In the genomic region with DNA sequence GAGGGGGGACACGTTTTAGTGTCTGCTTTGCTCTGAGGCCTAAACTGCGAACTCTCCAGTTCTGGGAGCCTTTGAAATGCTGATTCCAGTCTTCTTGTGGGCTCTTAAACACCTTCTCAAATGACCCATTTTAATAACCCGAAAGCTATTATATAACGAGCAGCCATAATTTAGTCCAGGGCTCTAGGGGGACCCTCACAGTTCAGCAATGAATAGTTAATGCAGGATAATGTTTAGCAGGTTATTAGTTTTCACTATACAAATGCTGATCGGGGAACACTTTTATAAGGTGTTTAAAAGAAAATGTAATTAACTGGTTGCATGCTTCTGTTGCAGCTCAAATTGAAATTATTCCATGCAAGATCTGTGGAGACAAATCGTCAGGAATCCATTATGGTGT, we compare ENCODE assay signal across 25 mouse cellular contexts. TPM values are rescaled to one million over a fixed set of nuclear protein-coding genes. Genes with fewer than 3 reads are reported as not detected.
A peak's percentile ranks its signal among the peaks of the same experiment; 100 is the strongest.
DNase-seq lines count a peak whose midpoint lies in the region; ATAC-seq lines count a peak whose summit lies in the region.
"Had no signal": no experiment of that assay in that cellular context is flagged by ENCODE, and none has a peak within 500 bp of the region (broad histone marks: within the 10 kb centered on the region; RNA-seq: fewer than 3 reads in every experiment).

No protein-coding gene starts in this region.

- intact Hi-C loops in heart, postnatal 10 days (cut with DNase I) = no loop called here

- no peaks in the 10 kb centered on the region for H3K36me3 ChIP-seq in hindbrain, embryonic 13.5 days
- no peaks in the 10 kb centered on the region for H3K36me3 ChIP-seq in hindbrain, embryonic 12.5 days
- no peaks in the 10 kb centered on the region for H3K36me3 ChIP-seq in neural tube, embryonic 13.5 days
- H3K36me3 ChIP-seq in limb, embryonic 12.5 days = no peaks in the 10 kb centered on the region
- H3K36me3 ChIP-seq: G1E; heart, embryonic 10.5 days; kidney, embryonic 15.5 days; liver, embryonic 12.5 days; stomach, embryonic 15.5 days had no signal

- no peak overlapping the region for H3K4me2 ChIP-seq in hindbrain, embryonic 13.5 days
- no peak overlapping the region for H3K4me2 ChIP-seq in hindbrain, embryonic 12.5 days (replicated peaks)
- no peak overlapping the region for H3K4me2 ChIP-seq in neural tube, embryonic 13.5 days
- H3K4me2 ChIP-seq in limb, embryonic 12.5 days = no peak overlapping the region
- H3K4me2 ChIP-seq: forebrain, embryonic 13.5 days; kidney, embryonic 15.5 days; liver, embryonic 12.5 days; stomach, embryonic 15.5 days had no signal

- ATAC-seq in hindbrain, embryonic 13.5 days (ENCODE audit: low FRiP score) = peak; percentile 83
- ATAC-seq in hindbrain, embryonic 12.5 days (ENCODE audit: low FRiP score) = no peak
- ATAC-seq in neural tube, embryonic 13.5 days (ENCODE audit: low read depth) = peak; percentile 86
- ATAC-seq in limb, embryonic 12.5 days (ENCODE audit: insufficient number of reproducible peaks, insufficient read depth, low FRiP score, low TSS enrichment, low read depth) = peak; percentile 89
- ATAC-seq: forebrain, embryonic 13.5 days; intestine, postnatal 0 days; liver, embryonic 12.5 days; Patski had no signal

- H3K4me3 ChIP-seq in hindbrain, embryonic 13.5 days = no peak overlapping the region
- H3K4me3 ChIP-seq in hindbrain, embryonic 12.5 days = no peak overlapping the region
- no peak overlapping the region for H3K4me3 ChIP-seq in neural tube, embryonic 13.5 days
- H3K4me3 ChIP-seq in limb, embryonic 12.5 days (replicated peaks) = no peak overlapping the region
- H3K4me3 ChIP-seq: forebrain, embryonic 13.5 days; heart, embryonic 10.5 days; kidney, embryonic 15.5 days; liver, embryonic 12.5 days; stomach, embryonic 15.5 days had no signal

- no peak overlapping the region for H3K27ac ChIP-seq in hindbrain, embryonic 13.5 days
- H3K27ac ChIP-seq in hindbrain, embryonic 12.5 days = no peak overlapping the region
- H3K27ac ChIP-seq in neural tube, embryonic 13.5 days (replicated peaks) = no peak overlapping the region
- no peak overlapping the region for H3K27ac ChIP-seq in limb, embryonic 12.5 days
- H3K27ac ChIP-seq: forebrain, embryonic 13.5 days; heart, embryonic 10.5 days; kidney, embryonic 15.5 days; liver, embryonic 12.5 days; stomach, embryonic 15.5 days had no signal

- 55% methylated on average over 6 of the region's 6 CpGs for WGBS in hindbrain, embryonic 13.5 days
- 60% methylated on average over 6 of the region's 6 CpGs for WGBS in hindbrain, embryonic 12.5 days
- WGBS in neural tube, embryonic 13.5 days = 31% methylated on average over 6 of the region's 6 CpGs
- 12% methylated on average over 6 of the region's 6 CpGs for WGBS in limb, embryonic 12.5 days

- no peak overlapping the region for H3K9ac ChIP-seq in hindbrain, embryonic 13.5 days
- no peak overlapping the region for H3K9ac ChIP-seq in hindbrain, embryonic 12.5 days
- no peak overlapping the region for H3K9ac ChIP-seq in neural tube, embryonic 13.5 days
- no peak overlapping the region for H3K9ac ChIP-seq in limb, embryonic 12.5 days (replicated peaks)
- H3K9ac ChIP-seq: forebrain, embryonic 13.5 days; kidney, embryonic 15.5 days; liver, embryonic 12.5 days; stomach, embryonic 15.5 days had no signal

- H3K4me1 ChIP-seq in hindbrain, embryonic 13.5 days (replicated peaks) = peaks cover 19% of the 10 kb centered on the region
- no peaks in the 10 kb centered on the region for H3K4me1 ChIP-seq in hindbrain, embryonic 12.5 days
- H3K4me1 ChIP-seq in neural tube, embryonic 13.5 days (replicated peaks) = peaks cover 13% of the 10 kb centered on the region
- peaks cover 18% of the 10 kb centered on the region for H3K4me1 ChIP-seq in limb, embryonic 12.5 days (replicated peaks)
- H3K4me1 ChIP-seq: forebrain, embryonic 13.5 days; kidney, embryonic 15.5 days; stomach, embryonic 15.5 days had no signal

- no peaks in the 10 kb centered on the region for H3K9me3 ChIP-seq in hindbrain, embryonic 13.5 days
- H3K9me3 ChIP-seq in hindbrain, embryonic 12.5 days (replicated peaks) = no peaks in the 10 kb centered on the region
- H3K9me3 ChIP-seq in neural tube, embryonic 13.5 days = no peaks in the 10 kb centered on the region
- H3K9me3 ChIP-seq in limb, embryonic 12.5 days = no peaks in the 10 kb centered on the region
- H3K9me3 ChIP-seq: forebrain, embryonic 13.5 days; G1E; heart, embryonic 10.5 days; kidney, embryonic 15.5 days; liver, embryonic 12.5 days; stomach, embryonic 15.5 days had no signal

- no peaks in the 10 kb centered on the region for H3K27me3 ChIP-seq in hindbrain, embryonic 13.5 days
- H3K27me3 ChIP-seq in hindbrain, embryonic 12.5 days = no peaks in the 10 kb centered on the region
- H3K27me3 ChIP-seq in neural tube, embryonic 13.5 days = no peaks in the 10 kb centered on the region; the same call in none of the 2 replicates
- H3K27me3 ChIP-seq in limb, embryonic 12.5 days = peaks cover 78% of the 10 kb centered on the region
- H3K27me3 ChIP-seq: CH12.LX; forebrain, embryonic 13.5 days; kidney, embryonic 15.5 days; liver, embryonic 12.5 days; Patski; stomach, embryonic 15.5 days had no signal

- DNase-seq in neural tube, embryonic 10.5 days (ENCODE audit: extremely low spot score, low spot score) = no peak
- DNase-seq in skeletal muscle tissue, adult 2 months (ENCODE audit: low read depth, low spot score) = peak; percentile 48
- DNase-seq in heart, postnatal 10 days = no peak
- no peak for DNase-seq in urinary bladder, postnatal 14 days (ENCODE audit: low spot score)
- DNase-seq: adrenal gland, adult 2 months; cerebellum, adult 11-12 months; cerebellum, postnatal 10 days; kidney, postnatal 36 days; lung, adult 2 months; lung, postnatal 14 days; retina, postnatal 1 day; thymus, postnatal 4 days had no signal

RNA-seq across cellular contexts. Expression of gene Ice2, which starts 49.9 kb away (rescaled TPM):
- polyA plus RNA-seq in hindbrain, embryonic 13.5 days (2015; fragmentation: Nextera tagmentation; extraction: Ambion mirVana) = 11.4 and 12.5 TPM in 2 replicates
- 20.5 and 20.9 TPM in 2 replicates for polyA plus RNA-seq in hindbrain, embryonic 12.5 days (2016; fragmentation: Nextera tagmentation; extraction: Ambion mirVana)
- 10.6 and 12.6 TPM in 2 replicates for polyA plus RNA-seq in neural tube, embryonic 13.5 days (2015; fragmentation: Nextera tagmentation; extraction: Ambion mirVana)
- polyA plus RNA-seq in limb, embryonic 12.5 days (2016; fragmentation: Nextera tagmentation; extraction: Ambion mirVana) = 25.1 and 26.3 TPM in 2 replicates
- total RNA-seq in heart, postnatal 10 days (2021) = 10 to 100 TPM in 1 of 2 experiments, 1 to 10 TPM in 1; 8.6 to 10.2 TPM
